Comparison of ENCODE assay signal across 13 mouse cellular contexts in genomic region chr17:49247215-49247614, GRCm38 (mm10).
DNase-seq lines count a peak whose midpoint lies in the region; ATAC-seq and TF ChIP-seq lines count a peak whose summit lies in the region.
"Had no signal": no experiment of that assay in that cellular context is flagged by ENCODE, and none has a peak within 500 bp of the region (broad histone marks: within the 10 kb centered on the region; RNA-seq: fewer than 3 reads in every experiment).

No protein-coding gene starts in this region.

- H3K9me3 ChIP-seq in intestine, embryonic 15.5 days = no peaks in the 10 kb centered on the region
- H3K9me3 ChIP-seq in intestine, embryonic 16.5 days (ENCODE audit: control insufficient read depth, low read length) = 0 out of 2 replicates have a peak, but pooled peaks cover 2% of the 10 kb centered on the region
- no peaks in the 10 kb centered on the region for H3K9me3 ChIP-seq in embryonic facial prominence, embryonic 15.5 days (replicated peaks)
- H3K9me3 ChIP-seq in midbrain, embryonic 16.5 days (replicated peaks; ENCODE audit: control insufficient read depth, low read length, poor library complexity, severe bottlenecking) = no peaks in the 10 kb centered on the region
- H3K9me3 ChIP-seq: embryonic facial prominence, embryonic 13.5 days; lung, embryonic 15.5 days had no signal

- H3K4me3 ChIP-seq in intestine, embryonic 15.5 days (replicated peaks) = no peak overlapping the region
- H3K4me3 ChIP-seq in intestine, embryonic 16.5 days (ENCODE audit: low read length) = no peak overlapping the region
- no peak overlapping the region for H3K4me3 ChIP-seq in embryonic facial prominence, embryonic 15.5 days (replicated peaks)
- no peak overlapping the region for H3K4me3 ChIP-seq in midbrain, embryonic 16.5 days (ENCODE audit: low read depth, low read length)
- no peak overlapping the region for H3K4me3 ChIP-seq in lung, adult 2 months (replicated peaks; ENCODE audit: extremely low read depth, low read depth, low read length)
- H3K4me3 ChIP-seq: embryonic facial prominence, embryonic 13.5 days; lung, embryonic 15.5 days; megakaryocyte, embryonic 14.5 days had no signal

- TF ChIP-seq POLR2A in brain, embryonic 14.5 days (IDR thresholded peaks at IDR 0.05; ENCODE audit: borderline replicate concordance, extremely low read depth, insufficient read depth, insufficient read length, poor library complexity, severe bottlenecking) = no peak
- no peak for TF ChIP-seq POLR2A in lung, adult 2 months (IDR thresholded peaks at IDR 0.05; ENCODE audit: borderline replicate concordance, extremely low read depth, low read depth, low read length)

- no peaks in the 10 kb centered on the region for H3K27me3 ChIP-seq in intestine, embryonic 15.5 days (replicated peaks)
- no peaks in the 10 kb centered on the region for H3K27me3 ChIP-seq in intestine, embryonic 16.5 days (replicated peaks; ENCODE audit: control insufficient read depth, insufficient read depth, low read length)
- H3K27me3 ChIP-seq in embryonic facial prominence, embryonic 15.5 days = no peaks in the 10 kb centered on the region
- no peaks in the 10 kb centered on the region for H3K27me3 ChIP-seq in midbrain, embryonic 16.5 days (ENCODE audit: control insufficient read depth, insufficient read depth, low read depth, low read length)
- H3K27me3 ChIP-seq: embryonic facial prominence, embryonic 13.5 days; lung, embryonic 15.5 days; megakaryocyte, embryonic 14.5 days had no signal

- no peak overlapping the region for H3K9ac ChIP-seq in intestine, embryonic 15.5 days
- H3K9ac ChIP-seq in intestine, embryonic 16.5 days (ENCODE audit: low read depth, low read length) = no peak overlapping the region
- H3K9ac ChIP-seq in embryonic facial prominence, embryonic 15.5 days = no peak overlapping the region
- no peak overlapping the region for H3K9ac ChIP-seq in midbrain, embryonic 16.5 days (ENCODE audit: low read depth, low read length)
- H3K9ac ChIP-seq: embryonic facial prominence, embryonic 13.5 days; lung, embryonic 15.5 days had no signal

- no peak overlapping the region for H3K27ac ChIP-seq in intestine, embryonic 15.5 days
- no peak overlapping the region for H3K27ac ChIP-seq in intestine, embryonic 16.5 days (ENCODE audit: low read length)
- no peak overlapping the region for H3K27ac ChIP-seq in embryonic facial prominence, embryonic 15.5 days (replicated peaks)
- peak overlapping the region; percentile 50; the same call in 1 of the 2 replicates for H3K27ac ChIP-seq in midbrain, embryonic 16.5 days (ENCODE audit: low read length)
- H3K27ac ChIP-seq: embryonic facial prominence, embryonic 13.5 days; lung, embryonic 15.5 days had no signal

- H3K36me3 ChIP-seq in intestine, embryonic 15.5 days = no peaks in the 10 kb centered on the region
- H3K36me3 ChIP-seq in intestine, embryonic 16.5 days (ENCODE audit: control insufficient read depth, insufficient read depth, low read length) = no peaks in the 10 kb centered on the region
- no peaks in the 10 kb centered on the region for H3K36me3 ChIP-seq in embryonic facial prominence, embryonic 15.5 days
- H3K36me3 ChIP-seq in midbrain, embryonic 16.5 days (ENCODE audit: control insufficient read depth, insufficient read depth, low read length) = no peaks in the 10 kb centered on the region
- H3K36me3 ChIP-seq: embryonic facial prominence, embryonic 13.5 days; lung, embryonic 15.5 days had no signal

- ATAC-seq in intestine, embryonic 15.5 days = no peak
- no peak for ATAC-seq in intestine, embryonic 16.5 days
- ATAC-seq in embryonic facial prominence, embryonic 15.5 days (ENCODE audit: insufficient number of reproducible peaks, low FRiP score, low TSS enrichment, low read depth) = no peak
- ATAC-seq in midbrain, embryonic 16.5 days = no peak

- TF ChIP-seq CTCF in brain, embryonic 14.5 days (IDR thresholded peaks at IDR 0.05; ENCODE audit: borderline replicate concordance, extremely low read depth, insufficient read depth, insufficient read length) = no peak
- no peak for TF ChIP-seq CTCF in lung, adult 2 months (IDR thresholded peaks at IDR 0.05; ENCODE audit: insufficient read depth, low read length)

- H3K4me1 ChIP-seq in intestine, embryonic 15.5 days (replicated peaks) = 0 out of 2 replicates have a peak, but pooled peaks cover 6% of the 10 kb centered on the region
- no peaks in the 10 kb centered on the region for H3K4me1 ChIP-seq in intestine, embryonic 16.5 days (ENCODE audit: control insufficient read depth, insufficient read depth, low read length)
- H3K4me1 ChIP-seq in embryonic facial prominence, embryonic 15.5 days = peaks cover 4% of the 10 kb centered on the region; the same call in 1 of the 2 replicates
- peaks cover 16% of the 10 kb centered on the region for H3K4me1 ChIP-seq in midbrain, embryonic 16.5 days (ENCODE audit: control insufficient read depth, insufficient read depth, low read length)
- H3K4me1 ChIP-seq in lung, adult 2 months (ENCODE audit: control insufficient read depth, insufficient read depth, low read length) = no peaks in the 10 kb centered on the region
- H3K4me1 ChIP-seq: megakaryocyte, embryonic 14.5 days had no signal

- whole genome bisulfite sequencing in intestine, embryonic 15.5 days = 29% methylated on average over 17 of the region's 17 CpGs
- WGBS in intestine, embryonic 16.5 days = 39% methylated on average over 17 of the region's 17 CpGs
- 46% methylated on average over 17 of the region's 17 CpGs for WGBS in embryonic facial prominence, embryonic 15.5 days
- 39% methylated on average over 17 of the region's 17 CpGs for WGBS in midbrain, embryonic 16.5 days
- 67% methylated on average over 17 of the region's 17 CpGs for WGBS in lung, adult 2 months

- peak; percentile 61 for DNase-seq in brain, embryonic 14.5 days (ENCODE audit: low read depth)
- DNase-seq in cerebellum, postnatal 25 days = no peak
- no peak for DNase-seq in lung, adult 2 months
- DNase-seq: adrenal gland, postnatal 25 days; cerebellum, adult 11 months; left cerebral cortex, postnatal 4 days had no signal

- H3K4me2 ChIP-seq in intestine, embryonic 15.5 days (replicated peaks) = peak overlapping the region; percentile 5
- H3K4me2 ChIP-seq in intestine, embryonic 16.5 days (ENCODE audit: low read depth, low read length) = no peak overlapping the region
- 0 out of 2 replicates have a peak overlapping the region, but pooled peaks have one; percentile 4 for H3K4me2 ChIP-seq in embryonic facial prominence, embryonic 15.5 days (replicated peaks)
- H3K4me2 ChIP-seq in midbrain, embryonic 16.5 days (ENCODE audit: low read length) = peak overlapping the region; percentile 30
- H3K4me2 ChIP-seq: embryonic facial prominence, embryonic 13.5 days; lung, embryonic 15.5 days had no signal
